Mouse (Mus musculus): ENCODE data around the gene Nudt10. TPM values are rescaled to one million over a fixed set of nuclear protein-coding genes. Genes with fewer than 3 reads are reported as not detected.
"Not testable (repeated sequence)": the region's sequence is repeated elsewhere in the genome, so short reads cannot be mapped to it uniquely, and the experiment has no call there.

Nudt10 gene
- under 1 TPM; 0.41 to 0.64 TPM for total RNA-seq (2021)

- intact Hi-C loops (cut with DNase I) = not testable (repeated sequence)
- DNase-seq = peak in 1 of 2 experiments; percentile 5
These were observed at the start of gene Nudt10 for GRCm38 (mm10) chrX:6172823-6173640. Gene Nudt10 (minus strand): TSS chrX:6173015.

GRCm38 (mm10) chrX:6172136-6172822, 536 bp downstream of the Nudt10 start:
- DNase-seq; intact Hi-C loops (cut with DNase I): not testable (repeated sequence)

- intact Hi-C loops (cut with DNase I) = no loop called here
- no peak for DNase-seq
These were observed 1.1 kb downstream of the Nudt10 start for GRCm38 (mm10) chrX:6171718-6172117.

Other genes with a start within 250 kb of the Nudt10 start
- gene Nudt11, start 125.6 kb downstream of the Nudt10 start, total RNA-seq (2021) = 1 to 10 TPM; 1.2 to 1.4 TPM
- gene AU022751, start 89.6 kb downstream of the Nudt10 start, total RNA-seq (2021) = not detected
- not detected for gene Bmp15, start 147.7 kb upstream of the Nudt10 start, total RNA-seq (2021)
- 10 to 100 TPM; 14.1 to 18.1 TPM for gene Shroom4, start 226.8 kb upstream of the Nudt10 start, total RNA-seq (2021)

Data from heart, postnatal 36 days (tissue).